Comparison of ENCODE assay signal across 9 mouse cellular contexts in the genomic region with DNA sequence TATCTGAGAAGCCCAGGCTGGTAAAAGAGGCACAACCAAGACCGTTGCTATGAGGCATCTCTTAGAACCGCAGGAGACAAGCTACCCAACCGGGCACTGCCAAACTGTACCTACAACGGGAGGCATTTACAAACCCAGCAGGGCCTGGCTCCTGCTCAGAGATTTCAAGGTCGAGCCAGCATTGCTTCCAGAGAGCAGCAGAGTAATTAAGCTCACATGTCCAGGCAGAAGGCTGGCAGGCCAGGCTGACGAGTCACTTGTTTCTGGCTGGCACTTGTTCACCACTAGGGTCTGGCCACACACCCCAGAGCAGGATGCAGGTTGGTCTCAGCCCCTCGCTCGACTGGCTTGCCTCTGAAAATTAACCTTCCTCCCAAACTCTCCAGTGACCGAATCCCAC. TPM values are rescaled to one million over a fixed set of nuclear protein-coding genes. Genes with fewer than 3 reads are reported as not detected.
DNase-seq lines count a peak whose midpoint lies in the region; ATAC-seq and TF ChIP-seq lines count a peak whose summit lies in the region.
"Had no signal": no experiment of that assay in that cellular context is flagged by ENCODE, and none has a peak within 500 bp of the region (broad histone marks: within the 10 kb centered on the region; RNA-seq: fewer than 3 reads in every experiment).

No protein-coding gene starts in this region.

- H3K27me3 ChIP-seq in heart, postnatal 0 days (ENCODE audit: control insufficient read depth, insufficient read depth, low read length): no peaks in the 10 kb centered on the region
- no peaks in the 10 kb centered on the region for H3K27me3 ChIP-seq in kidney, adult 2 months (replicated peaks; ENCODE audit: control insufficient read depth, insufficient read depth, low read length)
- no peaks in the 10 kb centered on the region for H3K27me3 ChIP-seq in kidney, embryonic 15.5 days

- TF ChIP-seq EP300 in heart, postnatal 0 days (IDR thresholded peaks at IDR 0.05; ENCODE audit: low read depth): no peak

- H3K4me3 ChIP-seq in gastrocnemius, adult 2 months: no peak overlapping the region
- H3K4me3 ChIP-seq in heart, postnatal 0 days (ENCODE audit: low read depth, low read length): no peak overlapping the region
- no peak overlapping the region for H3K4me3 ChIP-seq in kidney, adult 2 months (ENCODE audit: insufficient read depth, low read depth, low read length)
- H3K4me3 ChIP-seq in kidney, embryonic 15.5 days (replicated peaks): no peak overlapping the region
- H3K4me3 ChIP-seq: liver, embryonic 12.5 days had no signal

- TF ChIP-seq CTCF in gastrocnemius, adult 2 months (IDR thresholded peaks at IDR 0.05): peak; percentile 19; the same call in 1 of the 2 replicates
- TF ChIP-seq CTCF in heart, postnatal 0 days (IDR thresholded peaks at IDR 0.05; ENCODE audit: low read depth): no peak
- no peak for TF ChIP-seq CTCF in kidney, adult 2 months (conservative IDR thresholded peaks at IDR 0.05; ENCODE audit: insufficient read depth, insufficient read length, low read depth, low read length)

- 34% methylated on average over 9 of the region's 9 CpGs for WGBS in heart, postnatal 0 days
- WGBS in kidney, adult 2 months: 53% methylated on average over 9 of the region's 9 CpGs
- 50% methylated on average over 9 of the region's 9 CpGs for WGBS in kidney, embryonic 15.5 days

- H3K27ac ChIP-seq in gastrocnemius, adult 2 months: 0 out of 2 replicates have a peak overlapping the region, but pooled peaks have one; percentile 24
- H3K27ac ChIP-seq in heart, postnatal 0 days (ENCODE audit: low read depth): peak overlapping the region; percentile 60
- no peak overlapping the region for H3K27ac ChIP-seq in kidney, adult 2 months (ENCODE audit: insufficient read depth, low read depth, low read length)
- H3K27ac ChIP-seq in kidney, embryonic 15.5 days: no peak overlapping the region
- H3K27ac ChIP-seq: liver, embryonic 12.5 days had no signal

- H3K4me1 ChIP-seq in heart, postnatal 0 days (ENCODE audit: control insufficient read depth, insufficient read depth): no peaks in the 10 kb centered on the region
- H3K4me1 ChIP-seq in kidney, adult 2 months (ENCODE audit: control insufficient read depth, insufficient read depth, low read length): no peaks in the 10 kb centered on the region
- peaks cover 11% of the 10 kb centered on the region for H3K4me1 ChIP-seq in kidney, embryonic 15.5 days
- H3K4me1 ChIP-seq: liver, embryonic 12.5 days had no signal

- no peaks in the 10 kb centered on the region for H3K9me3 ChIP-seq in heart, postnatal 0 days (replicated peaks; ENCODE audit: control insufficient read depth, low read length)
- no peaks in the 10 kb centered on the region for H3K9me3 ChIP-seq in kidney, embryonic 15.5 days (replicated peaks)
- H3K9me3 ChIP-seq: liver, embryonic 12.5 days had no signal

- TF ChIP-seq POLR2A in kidney, adult 2 months (IDR thresholded peaks at IDR 0.05; ENCODE audit: low read depth, low read length): no peak

- H3K4me2 ChIP-seq in heart, postnatal 0 days (ENCODE audit: low read depth, low read length): no peak overlapping the region
- no peak overlapping the region for H3K4me2 ChIP-seq in kidney, embryonic 15.5 days
- H3K4me2 ChIP-seq: liver, embryonic 12.5 days had no signal

- no peak overlapping the region for H3K9ac ChIP-seq in heart, postnatal 0 days (replicated peaks; ENCODE audit: low read depth, low read length)
- H3K9ac ChIP-seq in kidney, embryonic 15.5 days: no peak overlapping the region
- H3K9ac ChIP-seq: liver, embryonic 12.5 days had no signal

- peak; percentile 66 for DNase-seq in gastrocnemius, adult 2 months
- no peak for DNase-seq in gastrocnemius, postnatal 10 days
- DNase-seq in ZHBTc4 (ENCODE audit: low read depth, low spot score): peak; percentile 26
- DNase-seq in cerebellum, postnatal 10 days: peak; percentile 90 to 96
- peak; percentile 63 for DNase-seq in heart, postnatal 0 days (ENCODE audit: low spot score)
- no peak for DNase-seq in kidney, adult 2 months
- DNase-seq in thymus, postnatal 14 days: no peak

- peak; percentile 81 for ATAC-seq in heart, postnatal 0 days (ENCODE audit: insufficient read depth, low read depth)
- ATAC-seq in kidney, embryonic 15.5 days (replicated peaks; ENCODE audit: low FRiP score): no peak
- ATAC-seq: liver, embryonic 12.5 days had no signal

- H3K36me3 ChIP-seq in heart, postnatal 0 days (replicated peaks; ENCODE audit: control insufficient read depth, insufficient read depth, low read length): no peaks in the 10 kb centered on the region
- H3K36me3 ChIP-seq in kidney, adult 2 months (ENCODE audit: control insufficient read depth, insufficient read depth, low read length): no peaks in the 10 kb centered on the region
- no peaks in the 10 kb centered on the region for H3K36me3 ChIP-seq in kidney, embryonic 15.5 days
- H3K36me3 ChIP-seq: liver, embryonic 12.5 days had no signal

- intact Hi-C loops in gastrocnemius, adult 2 months (cut with DNase I): no loop called here

RNA-seq across cellular contexts. Expression of a gene that starts 39.4 kb away (rescaled TPM):
- total RNA-seq in gastrocnemius, adult 2 months (2021): 10 to 100 TPM; 17.0 to 23.8 TPM
- total RNA-seq in gastrocnemius, postnatal 10 days (2021): 10 to 100 TPM; 44.8 to 61.6 TPM
- 82.8 and 86.0 TPM in 2 replicates for total RNA-seq in heart, postnatal 0 days (2014; rRNA removed; ENCODE audit: low replicate concordance)
- polyA plus RNA-seq in heart, postnatal 0 days (2015; fragmentation: Nextera tagmentation; extraction: Ambion mirVana): 26.3 and 36.1 TPM in 2 replicates
- polyA plus RNA-seq in kidney, adult 2 months (2012; rRNA removed): 16.5 and 17.3 TPM in 2 replicates
- polyA plus RNA-seq in kidney, embryonic 15.5 days (2015; fragmentation: Nextera tagmentation; extraction: Ambion mirVana): 35.2 and 41.3 TPM in 2 replicates

Comparison
In these comparisons a context has a peak if more than half of its experiments do, and no peak if none do; other contexts are left out.
1. DNase-seq: peak in gastrocnemius, adult 2 months (single experiment), ZHBTc4 (single experiment), cerebellum, postnatal 10 days (2 of 2) and heart, postnatal 0 days (single experiment); none in gastrocnemius, postnatal 10 days (single experiment), kidney, adult 2 months (single experiment) and thymus, postnatal 14 days (single experiment).
2. H3K27ac ChIP-seq: peak in gastrocnemius, adult 2 months (single experiment) and heart, postnatal 0 days (single experiment); none in kidney, adult 2 months (single experiment) and kidney, embryonic 15.5 days (single experiment).